Mouse (Mus musculus) 3T3-L1 (cell line): Measurements from ENCODE around the gene Cyth1.

ENCODE experiments used
- DNase-seq: peaks from one replicate; pipeline ENCODE4 v3.0.0-alpha.2; 2015; ENCODE audit warnings: low read depth, low spot score

Gene Cyth1

DNA sequence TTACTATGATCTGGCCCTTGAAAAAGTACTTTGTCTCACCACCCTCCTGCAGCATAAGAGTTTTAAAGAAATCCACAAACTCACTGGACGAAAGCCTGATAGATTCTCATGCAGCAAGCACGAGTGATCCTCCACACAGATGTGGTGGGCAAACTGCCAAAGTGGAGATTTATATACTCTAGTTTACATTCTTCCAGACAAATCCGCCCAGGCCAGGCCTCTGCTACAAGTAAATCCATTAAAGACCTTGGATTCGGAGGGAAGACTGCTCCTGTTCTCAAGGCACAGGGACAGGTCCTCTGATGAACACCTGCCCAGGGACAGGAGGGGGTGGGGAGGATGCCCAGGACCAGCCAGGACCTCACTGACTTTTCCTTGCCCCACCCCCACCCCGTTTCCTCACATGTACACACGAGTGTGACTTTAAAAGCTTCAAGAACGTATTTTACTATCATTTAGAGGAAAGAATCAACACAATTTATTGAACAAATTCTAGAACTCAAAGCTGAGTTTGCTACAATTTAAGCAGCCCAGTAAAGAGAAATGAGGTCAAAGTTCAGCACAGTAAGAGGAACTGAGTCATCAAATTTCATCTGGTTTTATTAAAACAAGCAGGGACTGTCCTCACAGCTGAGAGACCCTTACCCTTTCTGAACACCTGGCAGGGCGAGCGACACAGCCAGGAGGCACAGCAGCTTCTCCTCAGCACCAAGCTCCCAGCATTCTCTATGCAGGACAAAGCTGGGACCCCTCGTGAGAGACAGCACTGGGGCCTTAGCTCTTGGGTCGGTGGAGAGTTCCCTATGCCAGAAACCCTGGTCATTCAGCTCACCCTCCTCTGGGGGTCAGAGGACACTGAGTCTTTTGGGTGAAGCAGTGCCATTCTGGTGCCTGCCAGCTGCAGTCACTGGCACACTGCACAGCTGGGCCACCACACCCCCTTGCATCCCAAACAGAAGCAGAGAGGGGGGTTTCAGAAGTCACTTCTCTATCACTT is 47.3 kb downstream of the Cyth1 start:
- peak; percentile 75 for DNase-seq

- no peak for DNase-seq
These were observed 50.1 kb downstream of the Cyth1 start for GRCm38 (mm10) chr11:118198296-118198600.

- no peak for DNase-seq
These were observed 50.7 kb downstream of the Cyth1 start for GRCm38 (mm10) chr11:118197508-118198295.

GRCm38 (mm10) chr11:118196824-118197388 is 51.5 kb downstream of the Cyth1 start:
- no peak for DNase-seq

- DNase-seq, result peak; percentile 48
These were observed 54.8 kb downstream of the Cyth1 start for GRCm38 (mm10) chr11:118193390-118194147.

GRCm38 (mm10) chr11:118192973-118193372 is 55.4 kb downstream of the Cyth1 start:
- no peak for DNase-seq

DNA sequence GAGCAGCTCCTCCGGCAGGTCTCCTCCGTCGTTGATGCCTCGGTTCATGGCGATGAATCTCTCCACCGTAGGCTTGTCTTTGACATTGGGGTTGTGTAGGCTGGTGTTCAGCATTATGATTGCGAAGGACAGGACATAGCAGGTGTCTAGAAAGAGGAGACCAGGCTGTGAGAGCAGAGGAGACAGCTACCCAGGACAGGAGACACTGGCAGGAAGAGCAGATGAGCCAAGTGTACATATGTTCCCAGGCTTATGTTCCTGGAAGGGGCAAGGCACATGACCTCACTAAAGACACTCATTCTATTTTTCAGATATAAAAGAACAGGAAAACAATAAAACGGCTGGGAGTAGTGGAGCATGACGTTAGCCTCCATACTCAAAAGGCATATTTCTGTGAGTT is 65.6 kb downstream of the Cyth1 start:
- DNase-seq, result no peak

- DNase-seq, result no peak
These were observed 66.0 kb downstream of the Cyth1 start for GRCm38 (mm10) chr11:118182353-118182752.

- no peak for DNase-seq
These were observed 68.2 kb downstream of the Cyth1 start for GRCm38 (mm10) chr11:118180199-118180598.

DNA sequence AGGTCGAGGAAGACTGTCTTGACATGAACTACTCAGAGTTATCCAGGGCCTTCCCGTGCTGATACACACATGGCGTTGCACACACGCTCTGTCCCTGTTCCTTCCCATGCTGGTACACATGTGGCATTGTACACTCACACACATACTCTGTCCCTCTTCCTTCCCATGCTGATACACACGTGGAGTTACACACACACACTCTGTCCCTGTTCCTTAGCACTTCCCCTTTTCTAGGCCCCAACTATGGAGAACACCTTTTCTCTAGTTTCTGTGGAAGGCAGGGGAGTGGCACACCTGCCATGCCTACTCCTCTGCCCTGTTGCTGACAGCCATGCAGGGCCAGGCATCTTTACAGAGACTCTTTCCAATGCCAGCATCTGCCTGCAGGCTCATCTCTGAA is 70.2 kb downstream of the Cyth1 start:
- DNase-seq, result no peak

DNA sequence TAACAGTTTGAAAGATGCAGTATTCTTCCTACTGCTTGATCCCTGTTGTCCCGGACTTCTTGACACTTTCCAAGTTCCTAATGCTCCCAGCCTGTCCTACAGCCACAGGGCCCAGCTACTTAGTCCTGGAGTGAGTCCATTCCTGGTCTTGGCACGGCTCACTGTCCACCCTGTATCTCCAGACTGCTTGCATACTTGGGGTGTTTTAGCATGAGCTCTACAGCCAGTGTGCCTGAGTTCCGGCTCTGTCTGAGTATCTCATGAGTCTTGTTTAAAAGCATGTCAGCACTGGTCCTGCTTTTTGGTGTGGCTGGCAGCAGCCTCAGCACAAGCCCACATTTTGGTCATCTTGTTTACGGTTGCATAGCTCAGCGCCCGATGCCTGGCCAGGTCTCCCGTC is 73.6 kb downstream of the Cyth1 start:
- DNase-seq, result no peak

DNA sequence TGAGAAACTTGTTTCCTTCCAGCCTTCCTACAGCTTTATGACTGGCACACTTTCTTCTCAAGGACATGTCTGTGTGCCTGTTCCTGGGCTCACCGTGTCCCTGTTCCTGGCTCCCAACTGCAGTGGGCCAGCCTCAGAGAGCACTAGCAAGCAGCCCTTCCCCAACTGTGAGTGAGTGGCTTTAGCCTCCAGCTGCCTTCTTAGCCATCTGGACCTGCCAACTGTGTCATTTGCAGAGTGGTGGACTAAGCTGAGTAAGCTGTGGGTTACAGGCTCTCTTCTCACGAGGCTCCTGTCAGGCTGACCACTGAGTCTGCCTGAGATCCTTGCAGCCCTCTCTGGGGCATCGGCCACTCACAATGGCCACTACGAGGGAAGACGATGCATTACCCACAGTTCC is 75.6 kb downstream of the Cyth1 start:
- no peak for DNase-seq

DNA sequence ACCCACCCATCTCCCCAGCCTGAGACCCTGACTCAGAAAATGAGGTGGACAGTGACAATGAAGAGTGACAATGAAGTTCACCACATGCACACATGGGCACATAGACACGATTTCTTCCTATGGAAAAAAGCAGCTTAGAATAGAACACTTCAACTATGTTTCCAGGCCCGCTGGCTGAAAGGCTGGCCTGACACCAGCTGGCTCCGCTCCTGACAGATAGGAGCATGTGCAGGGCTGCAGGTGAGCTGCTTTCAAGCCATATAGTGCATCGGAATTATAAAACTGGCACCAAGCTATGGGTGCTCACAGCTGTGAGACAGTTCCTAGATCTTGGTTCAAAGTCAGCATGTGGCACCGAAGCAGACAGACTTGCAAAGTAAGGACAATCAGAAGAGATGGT is 78.1 kb downstream of the Cyth1 start:
- no peak for DNase-seq

DNA sequence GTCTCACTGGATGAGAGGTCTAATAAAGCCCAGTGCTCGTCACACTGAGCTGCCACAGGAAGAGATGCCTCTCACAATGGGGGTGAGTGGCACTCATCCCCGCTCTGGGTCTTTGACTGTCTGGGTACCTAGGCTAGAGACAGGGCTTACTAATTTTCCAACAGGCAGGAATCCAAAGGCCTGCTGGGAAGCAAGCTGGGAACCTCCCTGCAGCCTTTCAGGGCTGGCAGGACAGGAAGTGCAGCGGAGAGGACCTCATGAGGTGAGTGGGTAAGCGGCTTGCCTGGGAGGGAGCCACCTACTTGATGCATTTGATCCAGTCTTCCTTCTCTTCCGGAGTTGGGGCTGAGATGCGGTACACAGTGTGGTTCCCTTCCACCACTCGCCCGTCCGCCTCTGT is 79.7 kb downstream of the Cyth1 start:
- no peak for DNase-seq

GRCm38 (mm10) chr11:118166626-118167025 is 81.8 kb downstream of the Cyth1 start:
- DNase-seq, result no peak

GRCm38 (mm10) chr11:118165681-118166080 is 82.7 kb downstream of the Cyth1 start:
- no peak for DNase-seq

DNA sequence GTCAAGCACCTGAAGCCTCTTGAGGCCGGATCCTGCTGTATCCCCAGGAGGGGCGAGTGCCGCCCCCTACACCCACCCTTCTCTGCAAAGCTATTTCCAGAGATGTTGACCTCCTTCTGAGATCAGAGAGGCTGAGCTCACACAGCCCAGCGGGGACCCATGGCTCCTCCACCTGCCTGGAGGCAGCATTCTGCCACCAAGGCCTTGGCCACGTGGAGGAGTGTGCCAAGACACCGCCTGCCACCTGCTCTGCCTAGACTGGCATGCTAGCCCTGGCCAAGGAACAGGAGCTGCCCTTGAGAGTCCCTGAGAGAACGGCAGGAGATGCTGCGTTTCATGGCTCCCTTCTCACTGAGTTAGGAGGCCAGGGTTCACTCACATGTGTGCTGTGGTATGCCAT is 83.8 kb downstream of the Cyth1 start:
- no peak for DNase-seq

DNA sequence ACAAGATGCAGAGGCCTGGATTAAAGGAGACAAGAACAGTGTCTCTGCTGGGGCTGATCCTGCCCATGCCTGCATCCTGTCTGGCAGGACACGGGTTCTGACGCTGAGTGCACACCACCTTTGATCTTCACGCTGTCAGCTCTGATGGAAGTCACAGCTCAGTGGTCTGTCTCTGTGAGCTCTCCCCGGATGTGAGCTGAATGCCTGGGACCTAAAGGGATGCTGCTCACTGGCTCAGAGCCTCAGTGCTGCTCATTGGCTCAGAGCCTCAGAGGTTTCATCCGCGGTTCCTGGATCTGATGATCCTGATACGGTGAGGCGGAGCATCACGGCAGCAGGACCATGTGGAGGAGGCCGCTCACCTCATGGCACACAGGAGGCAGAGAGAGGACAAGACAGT is 86.1 kb downstream of the Cyth1 start:
- no peak for DNase-seq

DNA sequence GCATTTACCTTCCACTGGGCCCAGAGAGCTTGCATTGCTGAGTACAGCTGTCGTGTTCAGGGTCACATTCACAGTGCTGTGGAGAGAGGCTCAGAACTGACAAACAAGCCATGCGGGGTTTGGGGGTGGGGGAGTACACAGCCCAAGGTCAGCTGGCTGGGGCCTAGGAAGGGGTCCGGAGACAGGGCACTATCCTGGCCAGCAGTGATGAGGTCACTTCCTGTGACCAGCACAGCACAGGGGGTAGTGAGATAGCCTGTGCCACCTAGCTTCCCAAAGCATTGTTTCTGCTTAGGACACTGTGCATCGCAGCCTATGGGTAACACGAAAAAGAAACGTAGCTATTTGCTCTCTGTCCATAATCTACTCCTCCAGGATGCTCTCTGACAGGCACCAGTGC is 87.2 kb downstream of the Cyth1 start:
- no peak for DNase-seq

DNA sequence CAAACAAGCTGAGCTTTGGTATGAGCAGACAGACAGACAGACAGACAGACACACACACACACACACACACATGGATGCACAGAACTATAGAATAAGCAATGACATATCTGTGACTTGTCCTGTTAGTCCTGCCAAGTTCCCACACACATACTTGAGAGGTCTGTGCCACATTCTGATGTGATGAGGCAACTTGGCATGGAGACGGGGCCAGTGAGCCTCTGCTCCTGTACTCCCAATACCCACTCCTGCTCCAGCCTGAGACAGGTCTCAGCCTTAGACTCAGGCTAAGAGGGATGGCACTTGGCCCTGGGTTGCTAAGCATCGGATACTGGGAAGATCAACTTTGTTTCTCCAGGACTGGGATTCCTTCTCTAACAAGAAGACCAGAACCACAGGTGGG is 87.6 kb downstream of the Cyth1 start:
- peak; percentile 87 for DNase-seq

- no peak for DNase-seq
These were observed 89.6 kb downstream of the Cyth1 start for GRCm38 (mm10) chr11:118158753-118159152.
